Mouse (Mus musculus) hindbrain, embryonic 14.5 days (tissue): ENCODE measurements at regions not wholly inside any gene's neighbourhood (a gene's known extent, or its start where the extent isn't known, plus 50 kb on each side); places are given as distances from the start of the nearest gene placed in this dataset.
A peak's percentile ranks its signal among the peaks of the same experiment; 100 is the strongest.
"Not testable (repeated sequence)": the region's sequence is repeated elsewhere in the genome, so short reads cannot be mapped to it uniquely, and the experiment has no call there.

Experiments used
- ATAC-seq: fragments of 200-750 bp; cut with Nextera tagmentation; 2 replicates; pipeline ENCODE4 v1.8.0; 2017; ENCODE audit warnings: moderate number of reproducible peaks, mild to moderate bottlenecking, moderate TSS enrichment, moderate library complexity; ENCODE audit not compliant: low FRiP score
- DNase-seq: peaks from one replicate; pipeline ENCODE4 v3.0.0-alpha.2; 2015; ENCODE audit warnings: low spot score
- H3K27ac ChIP-seq: fragments of 300-500 bp; sonication (generic); 2 replicates; pipeline ENCODE4 v1.5.1; 2014; ENCODE audit warnings: mild to moderate bottlenecking, moderate library complexity
- H3K27me3 ChIP-seq: fragments of 300-500 bp; sonication (generic); 2 replicates; pipeline ENCODE4 v1.6.1; 2014; ENCODE audit warnings: mild to moderate bottlenecking, low read length, mixed read lengths; ENCODE audit not compliant: control insufficient read depth, insufficient read depth
- H3K36me3 ChIP-seq: fragments of 300-500 bp; sonication (generic); replicated peaks from 2 replicates; pipeline ENCODE4 v1.6.1; 2014; ENCODE audit not compliant: control insufficient read depth, insufficient read depth
- H3K4me1 ChIP-seq: fragments of 300-500 bp; sonication (generic); replicated peaks from 2 replicates; pipeline ENCODE4 v1.6.1; 2014; ENCODE audit warnings: antibody characterized with exemption, low read length, mixed read lengths; ENCODE audit not compliant: control insufficient read depth, insufficient read depth
- H3K4me2 ChIP-seq: fragments of 300-500 bp; sonication (generic); replicated peaks from 2 replicates; pipeline ENCODE4 v1.6.1; 2014; ENCODE audit warnings: mild to moderate bottlenecking, moderate library complexity
- H3K4me3 ChIP-seq: fragments of 300-500 bp; sonication (generic); replicated peaks from 2 replicates; pipeline ENCODE4 v1.5.1; 2014; ENCODE audit warnings: mild to moderate bottlenecking, low read length
- H3K9ac ChIP-seq: fragments of 300-500 bp; sonication (generic); 2 replicates; pipeline ENCODE4 v1.6.1; 2014
- H3K9me3 ChIP-seq: fragments of 300-500 bp; sonication (generic); 2 replicates; pipeline ENCODE4 v1.6.1; 2016; ENCODE audit warnings: low read length; ENCODE audit not compliant: control insufficient read depth
- WGBS: fragments of 180-500 bp; shearing (Covaris S2); extraction: QIAGEN DNeasy Blood & Tissue Kit; methylation state at CpG from one replicate; pipeline ENCODE4 v1.1.7; 2014; 5-methylcytosine and 5-hydroxymethylcytosine counted together

GRCm38 (mm10) chr12:20802027-20802426 lies 188.2 kb upstream of the Asap2 start:
- ATAC-seq, H3K36me3 ChIP-seq, DNase-seq, H3K4me3 ChIP-seq, H3K9me3 ChIP-seq, H3K27me3 ChIP-seq, H3K27ac ChIP-seq, H3K9ac ChIP-seq, H3K4me1 ChIP-seq, H3K4me2 ChIP-seq: not testable (repeated sequence)
- WGBS, result 68% methylated on average over 3 of the region's 4 CpGs

GRCm38 (mm10) chr12:20805466-20805865 lies 184.8 kb upstream of the Asap2 start:
- not testable (repeated sequence) for H3K36me3 ChIP-seq, H3K9ac ChIP-seq, H3K4me2 ChIP-seq, H3K27ac ChIP-seq, H3K27me3 ChIP-seq, ATAC-seq, DNase-seq, H3K4me1 ChIP-seq, H3K4me3 ChIP-seq
- 89% methylated on average over 4 of the region's 5 CpGs for WGBS
- peaks cover 19% of the 10 kb centered on the region for H3K9me3 ChIP-seq

- WGBS, result 98% methylated on average over 2 of the region's 2 CpGs
- H3K4me3 ChIP-seq, result no peak overlapping the region
- H3K27ac ChIP-seq, result no peak overlapping the region
- DNase-seq, result no peak
- H3K36me3 ChIP-seq, result no peaks in the 10 kb centered on the region
- H3K9ac ChIP-seq, result no peak overlapping the region
- peaks cover 22% of the 10 kb centered on the region for H3K9me3 ChIP-seq
- no peak for ATAC-seq
- H3K27me3 ChIP-seq, result no peaks in the 10 kb centered on the region
- no peaks in the 10 kb centered on the region for H3K4me1 ChIP-seq
- no peak overlapping the region for H3K4me2 ChIP-seq
Measured at GRCm38 (mm10) chr12:20806681-20807080, 183.6 kb upstream of the Asap2 start.

- not testable (repeated sequence) for H3K4me1 ChIP-seq, H3K4me3 ChIP-seq, H3K27ac ChIP-seq, H3K36me3 ChIP-seq, DNase-seq, H3K9ac ChIP-seq, H3K4me2 ChIP-seq, H3K27me3 ChIP-seq, ATAC-seq
- 83% methylated on average over 6 of the region's 6 CpGs for WGBS
- peaks cover 47% of the 10 kb centered on the region for H3K9me3 ChIP-seq
Measured at GRCm38 (mm10) chr12:20813836-20814235, 176.4 kb upstream of the Asap2 start.

GRCm38 (mm10) chr12:20815121-20815520 lies 175.1 kb upstream of the Asap2 start:
- H3K36me3 ChIP-seq, H3K9ac ChIP-seq, H3K27me3 ChIP-seq, H3K27ac ChIP-seq, ATAC-seq, DNase-seq, H3K4me2 ChIP-seq, H3K4me1 ChIP-seq: not testable (repeated sequence)
- 29% methylated on average over 40 of the region's 40 CpGs for WGBS
- 0 out of 2 replicates have a peak overlapping the region, but pooled peaks have one; percentile 6 for H3K4me3 ChIP-seq
- peaks cover 42% of the 10 kb centered on the region for H3K9me3 ChIP-seq

GRCm38 (mm10) chr12:20815599-20815998 lies 174.7 kb upstream of the Asap2 start:
- peaks cover 37% of the 10 kb centered on the region for H3K9me3 ChIP-seq
- no peak for ATAC-seq
- H3K4me2 ChIP-seq, result no peak overlapping the region
- no peak overlapping the region for H3K9ac ChIP-seq
- no peaks in the 10 kb centered on the region for H3K4me1 ChIP-seq
- H3K27me3 ChIP-seq, result no peaks in the 10 kb centered on the region
- H3K4me3 ChIP-seq, result 0 out of 2 replicates have a peak overlapping the region, but pooled peaks have one; percentile 6
- WGBS, result 16% methylated on average over 25 of the region's 38 CpGs
- DNase-seq, result no peak
- H3K36me3 ChIP-seq, result no peaks in the 10 kb centered on the region
- no peak overlapping the region for H3K27ac ChIP-seq

GRCm38 (mm10) chr12:20843661-20844320 lies 146.5 kb upstream of the Asap2 start:
- H3K4me1 ChIP-seq, H3K4me2 ChIP-seq, H3K36me3 ChIP-seq, ATAC-seq, H3K9ac ChIP-seq, H3K27me3 ChIP-seq, DNase-seq, H3K4me3 ChIP-seq, H3K27ac ChIP-seq: not testable (repeated sequence)
- H3K9me3 ChIP-seq, result peaks cover 29% of the 10 kb centered on the region
- WGBS, result 76% methylated on average over 4 of the region's 4 CpGs

- peak; percentile 38 for DNase-seq
- Histone ChIP-seq H3K9me3 (peaks cover 25% of the 10 kb centered on the region), H3K4me3 (peak overlapping the region; percentile 18; the same call in 1 of the 2 replicates)
- not testable (repeated sequence) for ATAC-seq, H3K27me3 ChIP-seq, H3K36me3 ChIP-seq, H3K4me2 ChIP-seq, H3K9ac ChIP-seq, H3K27ac ChIP-seq, H3K4me1 ChIP-seq
- WGBS, result 58% methylated on average over 7 of the region's 7 CpGs
Measured at GRCm38 (mm10) chr12:20844873-20845272, 145.4 kb upstream of the Asap2 start.

- Histone ChIP-seq H3K9ac (no peak overlapping the region), H3K36me3 (no peaks in the 10 kb centered on the region), H3K4me1 (no peaks in the 10 kb centered on the region), H3K4me2 (no peak overlapping the region; the same call in 1 of the 2 replicates), H3K27me3 (no peaks in the 10 kb centered on the region), H3K4me3 (peak overlapping the region; percentile 18; the same call in 1 of the 2 replicates), H3K9me3 (peaks cover 29% of the 10 kb centered on the region), H3K27ac (no peak overlapping the region)
- 53% methylated on average over 17 of the region's 17 CpGs for WGBS
- DNase-seq (no peak), ATAC-seq (no peak)
Measured at GRCm38 (mm10) chr12:20845297-20845696, 145.0 kb upstream of the Asap2 start.
